Mouse (Mus musculus) kidney, embryonic 16.5 days (tissue): ENCODE results near the gene Sdccag8. TPM values are rescaled to one million over a fixed set of nuclear protein-coding genes. Genes with fewer than 3 reads are reported as not detected.

Experiments
- ATAC-seq: fragments of 200-750 bp; cut with Nextera tagmentation; 2 replicates; pipeline ENCODE4 v1.8.0; 2017; ENCODE audit warnings: moderate TSS enrichment; ENCODE audit not compliant: low FRiP score, low TSS enrichment
- H3K27ac ChIP-seq: fragments of 300-500 bp; sonication (generic); 2 replicates; pipeline ENCODE4 v1.5.1; 2014; ENCODE audit warnings: low read length
- H3K27me3 ChIP-seq: fragments of 300-500 bp; sonication (generic); 2 replicates; pipeline ENCODE4 v1.6.1; 2014; ENCODE audit warnings: low read length, control low read depth, mixed read lengths; ENCODE audit not compliant: insufficient read depth
- H3K36me3 ChIP-seq: fragments of 300-500 bp; sonication (generic); 2 replicates; pipeline ENCODE4 v1.6.1; 2014; ENCODE audit warnings: low read length, control low read depth, mixed read lengths; ENCODE audit not compliant: insufficient read depth
- H3K4me1 ChIP-seq: fragments of 300-500 bp; sonication (generic); 2 replicates; pipeline ENCODE4 v1.6.1; 2014; ENCODE audit warnings: low read length, control low read depth, mixed read lengths; ENCODE audit not compliant: insufficient read depth
- H3K4me2 ChIP-seq: fragments of 300-500 bp; sonication (generic); replicated peaks from 2 replicates; pipeline ENCODE4 v1.6.1; 2014; ENCODE audit warnings: low read depth, low read length
- H3K4me3 ChIP-seq: fragments of 300-500 bp; sonication (generic); 2 replicates; pipeline ENCODE4 v1.5.1; 2014; ENCODE audit warnings: mild to moderate bottlenecking, low read length
- H3K9ac ChIP-seq: fragments of 300-500 bp; sonication (generic); replicated peaks from 2 replicates; pipeline ENCODE4 v1.6.1; 2014; ENCODE audit warnings: low read length
- H3K9me3 ChIP-seq: fragments of 300-500 bp; sonication (generic); 2 replicates; pipeline ENCODE4 v1.6.1; 2016; ENCODE audit warnings: low read length, control low read depth
- WGBS: fragments of 180-500 bp; shearing (Covaris S2); extraction: QIAGEN DNeasy Blood & Tissue Kit; methylation state at CpG from one replicate; pipeline ENCODE4 v1.1.7; 2014; 5-methylcytosine and 5-hydroxymethylcytosine counted together
- polyA plus RNA-seq: library from polyadenylated mRNA; unstranded; fragments of >200 nt; fragmentation: Nextera tagmentation; extraction: Ambion mirVana; gene quantifications from 2 replicates; pipeline ENCODE4 v1.2.1, GENCODE M21; 2015

The Sdccag8 gene
- polyA plus RNA-seq, 1 experiment from 2014 or later, result 20.1 TPM

- WGBS, result 94% methylated on average over 3 of the region's 3 CpGs
- H3K9me3 ChIP-seq, result no peaks in the 10 kb centered on the region
- H3K4me1 ChIP-seq, result peaks cover 24% of the 10 kb centered on the region
- no peaks in the 10 kb centered on the region for H3K27me3 ChIP-seq
- H3K36me3 ChIP-seq, result no peaks in the 10 kb centered on the region
- no peak overlapping the region for H3K27ac ChIP-seq
- ATAC-seq, result no peak
- no peak overlapping the region for H3K4me2 ChIP-seq
- no peak overlapping the region for H3K4me3 ChIP-seq
- no peak overlapping the region for H3K9ac ChIP-seq
Observed at GRCm38 (mm10) chr1:176996166-176996565, 181.7 kb downstream of the Sdccag8 start.

DNA sequence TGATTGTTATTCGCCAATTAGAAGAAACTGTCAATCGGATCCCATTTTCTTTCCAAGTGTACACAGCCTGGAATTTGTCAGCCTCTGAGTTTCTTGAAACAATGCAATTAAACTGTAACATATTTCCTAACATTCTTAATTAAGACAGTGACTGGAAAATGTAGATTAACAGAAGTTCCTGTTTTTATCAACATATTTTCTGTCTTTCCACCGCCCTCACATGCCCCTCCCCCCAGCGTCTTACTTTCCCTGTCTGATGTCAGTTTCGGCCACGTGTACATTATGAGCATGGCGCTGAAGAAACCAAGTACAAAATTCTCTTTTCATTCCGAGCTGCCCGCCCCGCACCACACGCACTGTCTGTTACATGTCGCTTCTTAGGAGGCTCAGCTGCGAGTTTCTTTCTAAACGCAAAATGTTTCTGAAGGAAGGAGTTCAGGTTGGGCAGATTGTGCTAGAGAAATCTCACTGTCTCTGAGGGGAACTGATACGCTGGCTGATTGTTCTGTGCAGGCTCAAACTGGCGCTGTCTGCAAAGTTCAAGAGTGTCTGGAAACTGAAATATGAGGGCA is 182.3 kb downstream of the Sdccag8 start:
- H3K4me3 ChIP-seq, result no peak overlapping the region
- no peaks in the 10 kb centered on the region for H3K36me3 ChIP-seq
- WGBS, result 44% methylated on average over 16 of the region's 16 CpGs
- peaks cover 24% of the 10 kb centered on the region for H3K4me1 ChIP-seq
- no peaks in the 10 kb centered on the region for H3K9me3 ChIP-seq
- no peaks in the 10 kb centered on the region for H3K27me3 ChIP-seq
- 0 out of 2 replicates have a peak overlapping the region, but pooled peaks have one; percentile 45 for H3K9ac ChIP-seq
- no peak for ATAC-seq
- peak overlapping the region; percentile 46 for H3K4me2 ChIP-seq
- peak overlapping the region; percentile 62; the same call in 1 of the 2 replicates for H3K27ac ChIP-seq

DNA sequence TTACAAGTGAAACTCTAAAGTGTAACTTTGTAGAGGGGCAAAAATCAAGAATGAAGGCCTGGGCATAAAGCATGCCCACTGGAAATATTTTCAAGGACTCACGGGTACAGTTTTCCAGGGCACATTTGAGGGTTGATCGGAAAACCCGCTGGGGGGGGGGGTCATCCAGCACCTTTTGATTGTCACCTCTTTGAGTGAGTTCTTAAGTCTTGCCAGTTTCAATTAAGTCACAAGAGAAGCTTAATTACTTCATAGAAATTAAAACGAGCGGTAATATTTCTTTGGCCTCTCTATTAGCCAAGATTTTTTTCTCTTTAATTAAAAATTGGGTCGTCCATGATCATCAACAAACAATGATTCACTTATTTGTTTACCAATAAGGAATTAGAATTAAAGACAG is 182.8 kb downstream of the Sdccag8 start:
- Histone ChIP-seq H3K4me3 (no peak overlapping the region; the same call in 1 of the 2 replicates), H3K9me3 (no peaks in the 10 kb centered on the region), H3K9ac (peak overlapping the region; percentile 45; the same call in 1 of the 2 replicates), H3K4me2 (peak overlapping the region; percentile 46), H3K4me1 (peaks cover 24% of the 10 kb centered on the region), H3K27me3 (no peaks in the 10 kb centered on the region), H3K36me3 (no peaks in the 10 kb centered on the region), H3K27ac (peak overlapping the region; percentile 62; the same call in 1 of the 2 replicates)
- no peak for ATAC-seq
- 49% methylated on average over 6 of the region's 6 CpGs for WGBS

DNA sequence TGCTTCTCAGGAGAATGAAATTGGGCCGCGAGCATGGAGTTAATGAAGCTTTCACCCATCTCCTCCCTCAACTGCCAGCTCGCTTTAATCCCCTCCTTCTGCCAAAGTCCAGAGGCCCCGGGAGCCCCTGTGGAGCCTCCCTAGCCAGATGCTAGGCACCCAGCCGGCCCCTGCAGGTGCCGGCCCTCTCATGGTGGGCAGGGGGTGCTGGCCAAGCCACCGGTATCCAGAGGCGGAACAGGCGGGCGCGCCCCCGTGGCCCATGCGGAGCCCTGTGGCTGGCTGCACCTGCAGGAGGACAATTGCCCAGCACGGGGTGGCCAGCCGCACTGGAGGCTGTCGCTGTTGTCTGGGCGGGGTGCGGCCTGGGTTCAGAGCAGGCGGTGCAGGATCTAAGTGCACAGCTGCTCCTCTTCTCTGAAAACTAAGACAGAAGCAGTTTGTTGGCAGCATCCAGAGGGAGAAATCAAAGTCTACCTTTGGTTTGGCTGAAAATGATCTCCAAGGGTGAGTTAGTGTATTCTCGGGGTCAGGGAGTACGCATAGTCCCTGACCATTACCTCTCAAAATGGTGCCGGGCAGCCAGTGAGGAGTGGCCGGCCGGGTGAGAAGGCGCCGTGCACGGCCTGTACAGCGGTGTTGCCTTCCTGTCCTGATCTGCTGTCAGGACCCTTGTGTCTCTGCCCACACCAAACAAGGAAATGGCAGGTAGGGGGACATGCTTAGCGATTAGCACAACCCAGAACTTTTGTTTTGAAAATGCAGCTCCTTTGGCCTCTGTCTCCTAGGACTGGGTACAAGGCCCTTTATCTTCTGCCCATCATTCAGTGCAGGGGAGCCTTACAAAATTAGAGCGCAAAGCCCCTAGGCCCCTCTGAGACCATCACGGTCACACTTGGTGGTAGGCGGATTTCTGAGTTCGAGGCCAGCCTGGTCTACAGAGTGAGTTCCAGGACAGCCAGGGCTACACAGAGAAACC is 183.5 kb downstream of the Sdccag8 start:
- peak overlapping the region; percentile 73 for H3K27ac ChIP-seq
- H3K36me3 ChIP-seq, result no peaks in the 10 kb centered on the region
- H3K4me2 ChIP-seq, result peak overlapping the region; percentile 46
- peak; percentile 86 for ATAC-seq
- peaks cover 24% of the 10 kb centered on the region for H3K4me1 ChIP-seq
- H3K9me3 ChIP-seq, result no peaks in the 10 kb centered on the region
- peak overlapping the region; percentile 24 for H3K4me3 ChIP-seq
- no peaks in the 10 kb centered on the region for H3K27me3 ChIP-seq
- peak overlapping the region; percentile 56 for H3K9ac ChIP-seq
- 37% methylated on average over 33 of the region's 33 CpGs for WGBS

DNA sequence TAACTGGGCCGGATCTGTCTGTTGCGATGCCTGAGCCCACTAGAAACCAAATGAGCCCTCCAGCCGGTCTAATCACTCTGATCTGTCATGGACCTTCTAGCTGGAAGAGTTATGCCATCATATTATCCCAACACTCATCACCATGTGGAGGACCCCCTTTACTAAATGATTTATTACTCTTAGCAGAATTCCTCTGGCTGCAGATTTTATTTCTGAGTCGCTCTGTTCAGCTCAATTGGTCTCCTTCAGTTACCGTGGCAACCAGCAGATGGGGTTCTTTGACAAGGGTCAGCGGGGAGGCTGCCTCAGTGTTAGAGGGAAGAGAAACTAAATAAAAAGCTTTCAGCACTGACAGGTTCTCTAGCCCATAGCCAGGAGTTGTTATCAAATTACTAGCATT is 184.6 kb downstream of the Sdccag8 start:
- WGBS, result 17% methylated on average over 6 of the region's 6 CpGs
- Histone ChIP-seq H3K4me1 (peaks cover 24% of the 10 kb centered on the region), H3K36me3 (no peaks in the 10 kb centered on the region), H3K4me3 (no peak overlapping the region), H3K27me3 (no peaks in the 10 kb centered on the region), H3K9me3 (no peaks in the 10 kb centered on the region), H3K27ac (no peak overlapping the region), H3K4me2 (no peak overlapping the region), H3K9ac (no peak overlapping the region)
- ATAC-seq, result peak; percentile 50

DNA sequence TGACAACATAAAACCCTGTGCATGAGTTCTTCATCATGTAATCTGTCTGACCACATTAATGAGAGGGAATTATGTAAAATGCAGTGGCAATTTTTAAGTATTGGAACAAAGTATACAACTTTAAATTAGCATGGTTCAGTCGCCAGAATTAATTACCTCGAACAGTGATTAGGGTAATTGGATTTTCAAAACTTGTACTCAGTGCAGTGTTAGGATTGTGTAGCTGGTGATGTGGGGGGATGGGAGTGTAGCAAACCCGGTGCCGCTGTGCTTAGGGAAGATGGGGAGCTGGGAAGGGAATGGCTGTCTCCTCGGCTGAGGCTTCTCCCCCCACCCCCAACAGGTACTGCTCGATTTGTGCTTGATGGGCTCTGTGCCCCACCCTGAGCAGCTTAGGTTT is 188.5 kb downstream of the Sdccag8 start:
- no peak overlapping the region for H3K27ac ChIP-seq
- H3K4me1 ChIP-seq, result peaks cover 11% of the 10 kb centered on the region; the same call in 1 of the 2 replicates
- H3K4me3 ChIP-seq, result no peak overlapping the region
- no peaks in the 10 kb centered on the region for H3K27me3 ChIP-seq
- no peak overlapping the region for H3K4me2 ChIP-seq
- no peaks in the 10 kb centered on the region for H3K36me3 ChIP-seq
- H3K9me3 ChIP-seq, result no peaks in the 10 kb centered on the region
- no peak for ATAC-seq
- no peak overlapping the region for H3K9ac ChIP-seq
- WGBS, result 68% methylated on average over 6 of the region's 6 CpGs

GRCm38 (mm10) chr1:177004041-177004741 is 189.7 kb downstream of the Sdccag8 start:
- 65% methylated on average over 4 of the region's 4 CpGs for WGBS
- ATAC-seq, result peak; percentile 29; the same call in 1 of the 2 replicates
- Histone ChIP-seq H3K4me2 (no peak overlapping the region), H3K9me3 (no peaks in the 10 kb centered on the region), H3K4me1 (peaks cover 5% of the 10 kb centered on the region; the same call in 1 of the 2 replicates), H3K27me3 (no peaks in the 10 kb centered on the region), H3K9ac (no peak overlapping the region), H3K36me3 (no peaks in the 10 kb centered on the region), H3K27ac (no peak overlapping the region), H3K4me3 (no peak overlapping the region)

- Histone ChIP-seq H3K4me3 (no peak overlapping the region), H3K27ac (no peak overlapping the region), H3K9ac (no peak overlapping the region), H3K4me1 (no peaks in the 10 kb centered on the region), H3K9me3 (no peaks in the 10 kb centered on the region), H3K36me3 (no peaks in the 10 kb centered on the region), H3K27me3 (no peaks in the 10 kb centered on the region), H3K4me2 (no peak overlapping the region)
- ATAC-seq, result no peak
- WGBS, result 85% methylated on average over 3 of the region's 3 CpGs
Observed at GRCm38 (mm10) chr1:177007405-177007804, 192.9 kb downstream of the Sdccag8 start.

GRCm38 (mm10) chr1:177008777-177009176 is 194.3 kb downstream of the Sdccag8 start:
- H3K4me3 ChIP-seq, result no peak overlapping the region
- no peak overlapping the region for H3K27ac ChIP-seq
- H3K36me3 ChIP-seq, result no peaks in the 10 kb centered on the region
- 20% methylated on average over 1 of the region's 1 CpGs for WGBS
- no peak overlapping the region for H3K9ac ChIP-seq
- H3K9me3 ChIP-seq, result no peaks in the 10 kb centered on the region
- H3K4me2 ChIP-seq, result no peak overlapping the region
- H3K27me3 ChIP-seq, result no peaks in the 10 kb centered on the region
- no peaks in the 10 kb centered on the region for H3K4me1 ChIP-seq
- ATAC-seq, result peak; percentile 18; the same call in 1 of the 2 replicates
